Mouse (Mus musculus) cerebellum, postnatal 10 days (tissue): ENCODE results near the gene Ifnab.

Experiments used
- DNase-seq, 2 experiments: peaks; one replicate each; pipeline ENCODE4 v3.0.0; 2021; ENCODE audit warnings: mixed read lengths in 2 of 2

Gene Ifnab

DNA sequence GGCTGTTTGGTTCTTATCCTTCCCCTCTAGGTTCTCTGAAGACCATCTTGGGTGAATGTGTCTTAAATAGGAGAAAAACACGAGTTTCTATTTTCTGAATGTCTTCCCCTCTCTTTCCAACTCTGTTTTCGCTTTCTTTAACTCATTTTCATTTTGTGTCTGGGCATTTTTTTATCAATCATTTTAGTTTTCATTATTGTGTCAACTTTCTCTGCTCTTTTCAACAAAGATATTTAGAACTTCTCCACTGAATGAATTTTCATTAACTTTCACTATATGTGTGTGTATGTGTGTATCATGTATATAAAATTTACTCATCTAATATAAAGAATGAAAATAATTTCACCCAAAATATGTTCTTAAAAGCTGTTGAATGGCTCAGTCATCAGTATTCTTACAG lies at the start of gene Ifnab:
Ifnab (minus strand) TSS at position 101 of the 400 bp plus-strand sequence.
- DNase-seq, result no peak

DNA sequence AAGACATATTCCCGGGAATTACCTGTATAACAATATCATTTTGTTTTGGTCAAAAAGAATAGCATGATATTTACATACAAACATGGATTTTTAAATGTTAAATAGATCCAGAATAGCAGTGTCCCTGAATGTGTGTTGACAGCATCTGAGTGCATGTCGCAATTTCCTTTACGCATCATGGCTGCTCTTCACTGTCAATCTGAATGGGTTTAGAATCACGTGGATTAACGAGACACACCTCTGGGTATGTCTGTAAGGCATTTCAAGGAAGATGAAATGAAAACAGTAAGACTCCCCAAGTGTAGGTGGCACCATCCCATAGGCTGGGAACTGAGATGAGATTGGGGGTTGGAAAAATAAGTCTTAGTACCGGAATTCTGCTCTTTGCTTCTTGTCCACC lies 47.9 kb upstream of the Ifnab start:
- no peak for DNase-seq

DNA sequence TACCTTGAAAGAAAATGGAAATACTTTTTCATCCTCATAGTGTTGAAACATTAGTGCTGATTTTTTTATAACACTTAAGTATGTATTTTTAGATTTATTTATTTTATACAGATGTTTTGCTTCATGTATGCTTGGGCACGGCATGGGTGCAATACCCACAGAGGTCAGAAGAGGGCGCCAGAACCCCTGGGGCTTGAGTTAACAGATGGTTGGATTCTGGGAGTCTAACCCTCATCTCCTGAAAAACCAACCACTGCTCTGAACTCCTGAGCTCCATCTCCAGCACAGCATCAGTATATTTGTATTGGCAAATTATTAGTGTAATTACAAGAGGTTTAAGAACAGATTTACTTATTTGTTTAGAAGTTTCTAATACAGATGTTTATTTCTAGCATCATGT lies 47.3 kb upstream of the Ifnab start:
- DNase-seq, result peak; percentile 77 to 80

DNA sequence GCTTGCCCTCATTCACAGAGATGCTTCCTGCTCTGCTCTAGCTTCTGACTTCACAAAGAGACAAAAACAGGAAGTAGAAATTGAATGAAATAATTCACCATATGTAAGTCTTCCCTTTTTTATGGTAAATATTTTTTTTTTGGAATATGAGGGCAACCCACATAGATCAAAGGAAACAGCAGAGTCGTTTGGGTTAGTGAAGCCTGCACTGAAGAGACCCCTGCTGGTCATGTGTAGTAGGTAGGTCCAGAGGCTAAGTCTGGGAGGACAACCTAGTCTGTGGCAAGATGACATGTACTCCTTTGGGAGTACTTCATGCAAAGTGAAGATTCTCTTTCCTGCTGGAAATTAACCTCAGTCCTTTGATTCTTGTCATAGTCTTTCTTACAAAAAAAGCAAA lies 36.2 kb upstream of the Ifnab start:
- DNase-seq, result peak; percentile 45 to 47

DNA sequence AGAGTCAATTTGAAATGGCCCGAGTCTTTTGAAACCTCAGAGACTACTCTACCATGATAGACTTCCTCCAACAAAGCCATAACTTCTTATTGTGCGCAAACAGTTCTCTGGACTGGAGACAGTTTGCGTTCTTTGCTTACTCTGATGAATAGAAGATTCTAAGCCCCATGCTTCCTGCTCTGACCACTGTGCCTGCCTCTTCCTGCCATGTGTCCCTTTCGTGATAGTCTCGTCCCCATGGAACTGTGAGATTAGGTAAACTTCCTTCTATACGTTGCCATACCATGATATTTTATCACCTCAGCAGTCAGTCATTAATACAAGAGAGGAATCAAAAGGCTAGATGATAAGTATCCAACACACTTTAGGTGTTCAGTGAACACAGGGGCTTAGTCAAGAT lies 35.6 kb upstream of the Ifnab start:
- no peak for DNase-seq

DNA sequence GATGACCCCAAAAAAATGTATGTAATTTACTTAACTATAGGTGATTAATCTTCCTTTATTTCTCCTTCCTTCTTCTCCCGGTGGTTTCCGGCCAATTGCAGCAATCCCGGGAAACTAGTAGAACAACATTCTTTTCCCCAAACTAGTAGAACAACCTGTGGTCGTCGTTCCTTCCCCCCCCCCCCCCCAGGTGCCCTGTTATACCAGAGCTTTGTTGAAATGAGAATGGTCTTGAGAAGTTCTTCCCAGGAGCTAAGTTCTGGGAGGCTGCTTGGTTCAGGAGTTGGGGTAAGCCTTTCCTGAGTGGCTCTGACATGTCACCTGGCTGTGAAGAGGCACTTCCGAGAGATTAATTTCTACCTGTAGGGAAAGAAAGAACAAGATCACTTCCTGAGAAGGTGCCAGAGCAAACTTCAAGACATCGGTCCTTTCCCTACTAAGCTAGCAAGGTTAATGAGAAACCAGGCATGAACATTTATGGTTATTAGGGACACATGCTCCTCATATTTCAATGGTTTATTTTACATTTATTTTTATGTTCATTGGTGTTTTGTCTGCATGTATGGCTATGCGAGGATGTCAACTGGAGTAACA lies 32.4 kb upstream of the Ifnab start:
- no peak for DNase-seq

DNA sequence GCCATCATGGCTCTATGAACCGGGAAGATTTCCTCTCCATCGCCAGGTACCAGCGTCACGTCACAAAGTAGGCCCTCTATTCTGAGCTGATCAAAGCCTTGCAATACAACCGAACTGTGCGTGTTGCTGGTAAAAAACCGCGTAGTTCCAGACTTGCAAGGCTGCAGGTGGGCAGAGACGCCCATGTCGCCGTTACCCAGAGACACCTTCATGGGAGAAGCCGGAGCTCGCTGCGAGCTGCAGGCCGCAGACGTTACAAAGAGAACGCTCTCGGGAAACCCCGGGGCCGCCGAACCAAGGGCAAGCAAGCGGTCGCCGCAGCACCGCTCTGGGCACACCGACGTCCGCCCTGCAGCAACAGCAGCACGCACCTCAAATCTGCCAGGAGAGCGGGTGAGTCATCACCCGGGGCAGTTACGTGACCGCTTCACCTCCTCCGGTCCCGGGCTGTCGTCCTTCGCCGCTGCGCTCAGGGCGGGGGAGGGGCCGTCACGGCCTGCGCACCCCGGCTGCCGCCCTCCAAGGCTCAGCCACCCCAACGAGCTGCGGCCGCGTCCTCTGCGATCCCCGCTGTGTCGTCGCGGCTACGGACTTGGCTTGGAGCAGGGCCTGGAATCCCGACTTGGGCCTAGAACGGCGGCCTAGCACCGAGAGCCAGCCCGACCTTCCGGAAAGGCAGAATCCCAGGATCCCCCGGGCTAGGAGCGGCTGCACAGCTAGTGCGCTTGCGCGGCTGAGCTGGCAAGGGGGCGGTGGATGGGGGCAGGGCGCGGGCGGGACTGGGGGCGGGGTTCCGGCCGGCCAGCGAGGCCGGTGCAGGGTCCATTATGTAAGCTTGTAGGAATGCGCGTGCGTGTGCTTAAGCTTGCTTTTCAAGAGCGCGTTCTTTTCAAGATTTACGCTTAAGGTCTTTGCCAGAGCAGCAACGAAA lies 30.9 kb upstream of the Ifnab start, which contains the start of the genes Gm26566 and Klhl9:
Gm26566 (plus strand) TSS at position 15 of the 931 bp plus-strand sequence.
Klhl9 (minus strand) TSS at position 675 of the 931 bp plus-strand sequence.
- peak; percentile 97 to 98 for DNase-seq

DNA sequence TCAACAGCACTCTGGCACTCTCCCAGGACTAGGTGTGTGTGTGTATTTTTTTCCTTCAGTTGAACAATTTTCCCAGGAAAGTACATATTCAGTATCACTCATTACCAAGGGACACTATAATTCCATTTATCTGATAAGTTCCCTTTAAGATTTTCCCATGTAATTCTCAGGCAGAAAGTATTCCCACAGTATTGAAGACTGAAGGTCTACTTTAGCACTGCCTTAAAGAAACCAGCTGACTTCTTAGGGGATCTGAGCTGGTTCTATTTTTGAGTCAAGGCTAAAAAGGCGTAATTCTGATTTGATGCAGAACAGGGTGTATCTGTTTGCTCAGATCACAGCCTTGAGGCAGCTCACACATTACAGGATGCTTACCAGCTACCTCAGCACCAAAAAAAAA lies 27.6 kb upstream of the Ifnab start:
- peak in 1 of 2 experiments; percentile 20 for DNase-seq

DNA sequence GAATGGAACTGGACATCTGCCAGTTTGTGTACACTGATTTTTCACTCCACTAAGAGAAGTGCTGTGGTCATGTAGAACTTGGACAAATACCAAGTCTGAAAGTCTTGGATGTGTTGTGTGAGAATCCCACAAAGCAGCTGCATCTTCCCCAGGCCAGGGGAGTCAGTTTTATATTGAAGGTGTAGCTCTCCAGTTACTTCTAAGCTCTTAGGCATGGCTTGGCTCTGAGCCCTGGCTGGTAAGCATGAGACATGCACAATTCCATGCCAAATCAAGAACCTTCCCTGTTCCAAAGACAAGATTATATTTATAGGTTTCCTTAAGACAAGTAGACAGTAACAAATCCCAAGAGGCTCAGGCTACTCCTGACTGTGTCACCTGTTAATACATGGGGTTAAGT lies 23.9 kb upstream of the Ifnab start:
- DNase-seq, result peak; percentile 24 to 39

DNA sequence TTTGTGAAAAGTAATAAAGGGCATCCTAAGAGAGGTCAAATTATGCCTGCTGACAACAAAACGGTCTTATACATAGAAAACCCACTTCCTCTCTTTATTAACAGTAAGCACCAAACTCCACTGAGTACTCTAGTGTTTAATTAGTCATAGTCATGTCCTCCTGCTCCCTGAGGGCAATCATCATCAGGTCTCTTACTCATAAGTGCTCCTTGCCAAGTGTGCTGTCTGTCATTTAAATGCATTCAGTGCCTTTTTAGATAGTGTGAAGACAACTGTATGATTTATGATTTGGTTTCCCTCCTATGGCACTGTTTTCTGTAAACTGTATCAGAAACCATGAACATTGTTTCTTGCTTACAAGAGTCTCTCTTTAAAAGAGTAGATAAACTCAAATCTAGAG lies 23.1 kb upstream of the Ifnab start:
- no peak for DNase-seq

DNA sequence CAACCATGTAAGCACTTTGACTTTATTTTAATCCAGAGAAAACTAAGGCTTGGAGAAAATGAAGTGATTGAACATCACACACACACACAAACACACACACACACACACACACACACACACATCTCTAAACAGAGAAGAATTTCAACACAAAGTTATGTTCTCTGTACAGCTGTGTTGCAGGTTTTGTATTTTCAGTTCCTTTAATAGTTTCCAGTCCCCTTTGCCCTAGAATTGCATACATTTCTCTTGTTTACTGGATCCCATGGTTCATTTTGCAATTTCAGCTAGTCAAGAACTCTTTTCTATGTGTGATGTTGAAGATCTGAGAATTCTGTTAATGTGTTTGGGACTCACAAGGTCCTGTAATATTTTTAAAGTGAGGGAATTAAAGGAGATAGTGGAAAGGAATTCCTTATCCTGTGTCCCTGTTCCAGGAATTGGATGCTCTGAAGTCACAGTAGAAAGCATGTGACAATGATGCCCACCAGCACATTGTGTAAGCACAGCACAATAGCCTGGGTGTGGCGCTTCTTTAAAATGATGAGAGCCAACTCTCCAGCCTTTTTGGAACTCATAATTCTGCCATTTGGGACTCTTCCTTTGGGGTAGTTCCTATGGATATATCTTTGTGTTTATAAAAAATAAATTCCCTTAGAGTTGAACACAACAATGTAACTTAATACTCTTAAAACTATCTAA lies 16.1 kb upstream of the Ifnab start:
- DNase-seq, result no peak

DNA sequence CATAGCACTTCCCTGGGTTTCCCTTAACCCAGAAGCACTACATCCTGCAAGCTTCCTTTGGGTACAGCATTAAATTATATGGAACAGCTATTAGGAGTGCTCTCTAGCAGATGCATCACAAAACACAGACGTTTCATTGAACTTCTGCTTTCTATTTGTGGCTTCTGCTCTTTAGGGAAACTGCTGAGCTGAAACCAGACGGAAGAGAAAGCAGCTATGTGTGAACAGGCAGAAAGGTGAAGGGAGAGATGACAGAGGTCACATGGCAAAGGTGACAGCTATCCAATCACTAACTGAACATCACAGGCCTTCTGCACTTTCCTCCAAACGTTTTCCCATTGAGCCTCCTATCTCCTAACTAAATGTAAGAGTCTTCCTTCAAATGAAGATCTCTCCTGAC lies 14.8 kb upstream of the Ifnab start:
- no peak for DNase-seq

DNA sequence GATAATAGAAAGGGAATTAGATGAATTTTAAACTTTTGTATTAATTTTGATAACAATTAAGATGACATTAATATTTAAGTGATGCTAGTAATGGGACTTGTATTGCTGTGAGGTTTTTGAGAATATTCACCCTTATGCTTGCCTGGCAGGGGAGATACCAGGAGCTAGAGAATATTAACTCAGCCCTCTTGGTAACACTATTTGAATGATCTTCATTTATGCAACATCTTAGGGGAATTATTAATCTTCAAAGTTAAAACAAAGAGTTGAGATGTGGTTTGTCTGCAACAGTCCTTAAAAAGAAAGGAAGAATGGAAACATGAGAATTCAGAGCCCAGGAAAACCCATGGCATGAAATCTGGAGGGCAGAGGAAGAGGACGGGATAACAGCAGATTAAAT lies 8.1 kb upstream of the Ifnab start:
- DNase-seq, result no peak

DNA sequence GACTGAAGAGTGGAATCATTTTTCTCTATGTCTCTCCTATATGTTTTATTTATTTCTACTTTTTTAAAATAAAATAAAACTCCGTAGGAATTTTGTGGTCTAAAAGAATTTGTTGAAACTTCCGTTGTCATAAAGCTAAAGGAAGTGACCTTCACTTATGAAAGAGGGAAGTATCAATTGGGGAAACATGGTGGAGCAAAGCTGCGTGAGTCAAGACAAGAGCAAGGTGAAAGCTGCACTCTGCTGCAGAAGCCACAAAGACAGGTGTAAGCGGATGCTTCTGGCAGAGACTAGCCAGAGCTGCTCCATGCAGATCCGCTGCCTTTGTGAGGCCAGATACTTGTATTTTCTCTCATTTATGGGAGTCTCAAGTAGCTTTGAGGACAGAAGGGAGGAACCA lies 7.6 kb upstream of the Ifnab start:
- no peak for DNase-seq

DNA sequence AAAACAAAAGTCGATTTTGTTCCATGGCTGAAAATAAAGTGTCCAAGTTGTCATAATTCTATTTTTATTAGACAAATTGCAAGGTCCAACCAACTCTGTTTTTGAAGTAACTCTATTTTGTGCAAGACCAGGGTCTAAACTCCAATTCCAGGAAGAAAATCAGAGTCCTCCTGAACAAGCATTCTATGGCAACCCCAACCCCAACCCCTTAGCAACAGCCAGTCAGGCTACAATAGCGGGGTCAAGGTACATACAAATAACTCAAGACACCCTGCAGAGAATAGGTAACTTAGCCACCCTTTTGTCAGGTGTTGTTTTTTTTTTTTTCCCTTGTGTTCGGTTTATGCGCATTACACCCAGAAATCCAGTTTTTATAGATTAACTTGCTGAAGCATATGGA lies 6.6 kb upstream of the Ifnab start:
- DNase-seq, result no peak

DNA sequence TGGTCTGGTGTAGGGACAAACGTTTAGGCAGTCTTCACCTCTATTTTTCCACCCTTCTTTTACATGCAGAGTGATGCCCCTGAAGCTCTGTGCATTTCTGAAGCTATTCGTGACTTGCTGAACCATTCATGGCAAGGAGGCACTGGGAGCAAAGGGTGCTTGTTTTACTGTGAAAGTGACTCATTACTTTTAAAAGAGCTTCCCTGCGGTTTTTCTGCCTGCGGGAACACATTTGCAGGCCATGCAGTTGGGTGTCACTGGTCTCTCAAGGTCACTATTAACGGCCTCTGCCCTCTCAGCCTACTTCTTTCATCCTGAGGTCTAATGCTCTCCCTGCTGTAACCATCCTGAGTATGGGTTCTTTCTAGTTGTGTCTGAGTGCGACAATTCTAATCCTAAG lies 5.9 kb upstream of the Ifnab start:
- DNase-seq, result no peak

DNA sequence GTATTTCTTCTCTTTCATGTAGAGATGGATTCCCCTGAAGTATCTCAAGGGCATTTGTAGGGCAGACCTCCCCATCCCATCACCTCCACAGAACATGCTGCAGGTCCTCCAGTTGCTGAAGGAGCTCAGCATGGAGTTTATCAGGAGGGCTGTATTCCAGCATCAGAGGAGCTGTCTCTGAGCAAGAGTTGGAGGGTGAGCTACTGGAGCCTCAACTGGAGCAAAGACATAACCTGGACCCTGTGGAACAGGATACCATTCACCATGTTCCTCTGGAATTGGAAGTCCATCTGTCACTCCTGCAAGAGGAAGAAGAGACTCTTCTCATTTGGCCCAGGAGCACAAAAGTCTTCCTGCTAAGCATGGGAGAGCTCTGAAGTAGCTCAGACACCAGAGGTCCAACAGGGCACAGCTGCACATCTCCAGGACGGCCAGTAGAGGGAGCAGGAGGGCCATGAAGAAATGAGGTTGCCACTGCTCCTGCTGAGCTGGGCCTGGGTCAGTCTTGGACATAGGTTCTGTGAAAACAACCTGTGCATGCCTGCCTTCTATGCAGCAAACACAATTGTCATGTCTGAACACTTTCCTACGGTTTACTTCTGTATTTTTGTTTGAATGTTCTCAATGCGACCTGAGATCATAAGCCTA lies 5.2 kb upstream of the Ifnab start:
- DNase-seq, result peak; percentile 91

DNA sequence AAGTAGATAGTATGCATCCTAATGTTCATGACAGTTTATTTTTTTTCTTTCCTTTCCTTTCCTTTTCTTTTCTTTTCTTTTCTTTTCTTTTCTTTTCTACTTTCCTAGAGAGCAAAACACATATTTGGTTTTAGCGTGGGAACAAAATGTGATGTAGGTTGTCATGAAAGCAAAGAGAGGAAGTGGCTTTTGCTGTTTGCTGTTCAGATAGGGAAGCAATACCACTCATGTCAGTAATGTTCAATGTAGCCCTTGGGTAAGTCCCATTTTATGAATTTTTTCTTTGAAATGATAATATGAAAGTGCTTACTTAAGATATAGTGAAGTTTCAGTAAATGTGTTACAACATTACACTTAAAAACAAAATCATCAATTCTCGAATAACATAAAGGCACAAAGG lies 2.2 kb upstream of the Ifnab start:
- no peak for DNase-seq

DNA sequence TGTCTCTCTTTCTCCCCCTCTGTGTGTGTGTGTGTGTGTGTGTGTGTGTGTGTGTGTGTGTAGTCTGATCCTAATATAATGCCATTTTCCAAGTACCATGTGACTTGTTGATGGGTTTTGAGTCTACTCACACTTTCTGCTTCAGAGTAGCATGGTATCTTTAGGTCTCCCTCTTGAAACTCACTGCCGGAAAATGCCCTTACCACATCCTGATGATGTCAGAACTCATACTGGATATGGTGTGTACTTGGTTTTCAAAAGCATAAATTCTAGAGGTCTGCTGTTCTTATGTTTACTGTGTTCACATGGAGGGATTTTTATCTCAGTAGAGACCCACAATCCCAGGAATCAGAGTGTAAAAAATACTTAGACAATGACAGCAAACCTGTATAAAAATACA lies 1.4 kb upstream of the Ifnab start:
- no peak for DNase-seq

DNA sequence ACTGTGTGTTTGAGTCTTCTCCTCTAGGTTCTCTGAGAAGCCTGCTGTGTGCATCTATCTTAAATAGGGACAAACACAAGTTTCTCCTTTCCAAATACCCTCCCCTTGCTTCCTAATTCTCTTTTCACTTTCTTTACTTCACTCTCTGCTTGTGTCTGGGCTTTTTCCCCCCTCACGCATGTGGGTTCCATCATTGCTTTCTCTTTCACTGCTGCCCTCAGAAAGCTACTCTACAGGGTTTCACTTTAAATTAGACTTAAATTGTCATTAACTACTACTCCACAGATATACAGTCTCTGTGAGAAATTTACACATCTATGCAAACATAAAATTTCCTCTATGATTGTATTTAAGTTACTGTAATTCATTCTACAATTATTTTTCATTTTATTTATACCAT lies 7.3 kb downstream of the Ifnab start, which contains the start of gene Ifna2:
Ifna2 (minus strand) TSS at position 101 of the 400 bp plus-strand sequence.
- DNase-seq, result no peak

DNA sequence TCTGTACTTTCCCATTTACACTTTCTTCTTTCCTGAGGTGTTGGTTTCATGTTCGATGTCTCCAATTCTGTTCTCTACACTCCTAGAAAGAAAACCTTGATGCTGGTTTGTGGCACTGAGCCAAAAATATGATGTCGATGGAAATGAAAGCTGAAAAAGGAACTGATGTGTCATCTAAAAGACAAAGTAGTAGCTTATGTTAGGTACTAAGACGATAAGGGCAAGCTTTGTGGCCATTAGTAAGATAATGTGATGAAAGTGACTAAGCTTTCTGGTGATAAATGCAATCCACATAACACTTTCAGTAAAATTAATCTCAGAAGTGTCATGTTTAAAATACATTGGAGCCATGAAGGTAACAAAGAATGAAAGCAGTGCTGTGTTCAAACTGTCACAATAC lies 9.8 kb downstream of the Ifnab start:
- DNase-seq, result no peak

DNA sequence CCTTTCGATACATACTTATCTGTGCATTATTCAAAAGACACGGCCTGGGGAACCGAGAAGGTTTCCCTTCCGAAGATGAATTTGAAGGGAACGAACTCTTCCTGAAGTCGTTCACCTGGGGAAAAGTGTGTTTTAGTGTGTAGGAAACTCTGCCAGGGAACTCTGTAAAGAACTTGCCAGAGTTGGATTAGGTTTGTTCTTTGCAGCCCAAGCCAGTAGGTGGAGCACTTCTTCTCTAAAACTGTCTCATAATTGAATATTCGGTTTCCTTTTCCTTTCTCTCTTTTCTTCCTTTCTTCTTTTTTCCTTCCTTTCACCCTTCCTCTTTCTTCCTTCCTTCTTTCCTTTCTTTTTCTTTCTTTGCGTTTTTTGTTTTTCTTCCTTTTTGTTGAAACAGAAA lies 10.8 kb downstream of the Ifnab start:
- DNase-seq, result peak; percentile 36 to 45

DNA sequence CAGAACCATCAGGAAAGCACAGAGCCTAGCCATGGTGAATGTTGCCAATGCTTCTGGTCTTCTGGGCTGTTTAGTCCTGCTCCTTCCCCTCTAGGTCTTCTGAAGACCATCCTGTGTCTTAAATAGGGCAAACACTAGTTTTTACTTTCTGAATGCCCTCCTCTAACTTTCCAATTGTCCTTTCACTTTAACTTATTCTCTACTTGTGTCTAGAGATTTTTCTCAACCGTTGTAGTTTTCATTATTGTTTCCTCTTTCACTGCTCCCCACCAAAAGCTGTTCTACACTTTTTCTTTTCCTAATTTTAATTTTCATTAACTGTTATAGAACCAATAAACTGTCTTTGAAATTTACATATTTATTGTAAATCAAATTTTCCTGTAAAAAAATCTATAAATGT lies 14.3 kb downstream of the Ifnab start, which contains the start of gene Ifna16:
Ifna16 (minus strand) TSS at position 101 of the 400 bp plus-strand sequence.
- no peak for DNase-seq
